Mouse (Mus musculus) left cerebral cortex, postnatal 14 days (tissue): ENCODE results near the gene Ganc. TPM values are rescaled to one million over a fixed set of nuclear protein-coding genes. Genes with fewer than 3 reads are reported as not detected.

Source experiments
- DNase-seq, 2 experiments: peaks; one replicate each; pipeline ENCODE4 v3.0.0; 2021 to 2022; ENCODE audit warnings: low spot score in 2 of 2, mixed read lengths in 1 of 2
- intact Hi-C: fragments of 180-260 bp; cut with DNase I; formaldehyde crosslinking; loops from one replicate; pipeline ENCODE4 v1.15.1; 2025
- total RNA-seq, 2 experiments: library from RNA; stranded (reverse); gene quantifications; 2 replicates each; pipeline ENCODE4 v1.2.3; 2021

Ganc gene
- total RNA-seq, 2 experiments from 2014 or later = 12.6 to 17.4 TPM

DNA sequence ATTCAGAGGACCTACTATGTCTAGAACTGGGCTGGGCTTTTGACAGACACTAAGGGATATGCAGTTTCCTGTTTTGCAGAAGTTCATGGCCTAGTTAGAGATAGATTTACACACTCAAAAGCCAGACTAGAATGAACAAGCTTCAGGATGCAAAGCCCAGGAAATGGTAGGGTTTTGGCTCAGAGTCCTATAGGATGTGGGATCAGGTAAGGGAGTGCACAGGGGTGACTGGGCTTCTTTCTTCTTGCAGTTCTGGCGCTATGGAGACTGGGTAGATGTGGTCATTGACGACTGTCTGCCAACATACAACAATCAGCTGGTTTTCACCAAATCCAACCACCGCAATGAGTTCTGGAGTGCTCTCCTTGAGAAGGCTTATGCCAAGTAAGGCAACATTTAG lies 80.5 kb downstream of the Ganc start:
- intact Hi-C loops = no loop called here
- DNase-seq = no peak

GRCm38 (mm10) chr2:120493254-120493653 lies 89.6 kb downstream of the Ganc start:
- intact Hi-C loops = no loop called here
- DNase-seq = no peak

GRCm38 (mm10) chr2:120496511-120496910 lies 92.8 kb downstream of the Ganc start:
- intact Hi-C loops = no loop called here
- peak; percentile 55 to 77 for DNase-seq

- intact Hi-C loops = no loop called here
- no peak for DNase-seq
Observed at GRCm38 (mm10) chr2:120499971-120500471, 96.3 kb downstream of the Ganc start.

DNA sequence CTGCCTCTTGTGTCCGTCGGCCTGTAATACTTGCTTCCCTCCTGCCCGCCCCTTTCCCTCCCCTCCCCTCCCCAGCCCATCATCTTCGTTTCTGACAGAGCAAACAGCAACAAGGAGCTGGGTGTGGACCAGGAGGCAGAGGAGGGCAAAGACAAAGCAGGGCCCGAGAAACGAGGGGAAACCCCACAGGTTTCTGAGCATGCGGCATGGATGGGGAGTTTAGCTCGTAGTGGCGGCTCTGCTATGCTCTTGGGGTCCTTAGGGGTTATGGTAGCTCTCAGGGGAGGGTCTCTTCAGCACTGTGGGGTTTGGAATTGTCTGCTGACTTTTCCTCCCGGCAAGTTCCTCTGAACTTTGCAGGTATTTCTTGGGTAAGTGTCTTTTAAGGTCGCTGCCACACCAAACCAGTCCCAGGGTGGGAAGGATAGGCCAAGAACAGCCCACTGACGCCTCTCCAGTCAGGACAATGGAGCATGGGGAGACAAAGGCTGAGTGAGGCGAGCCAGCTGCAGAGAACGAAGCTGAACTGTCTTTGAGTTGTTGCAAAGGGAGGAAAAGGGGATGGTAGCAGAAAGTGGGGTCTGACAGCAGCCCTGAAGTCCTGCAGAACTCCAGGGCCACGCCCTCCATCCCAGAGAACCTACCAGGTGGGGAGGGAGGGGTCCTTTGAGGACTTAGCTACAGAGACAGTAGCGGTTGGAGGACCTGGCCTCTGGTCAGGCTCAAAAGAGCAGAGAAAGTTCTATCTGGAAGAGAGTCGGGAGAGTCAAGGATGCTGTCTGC lies 97.6 kb downstream of the Ganc start:
- DNase-seq = no peak
- intact Hi-C loops = no loop called here

GRCm38 (mm10) chr2:120501931-120502604 lies 98.4 kb downstream of the Ganc start:
- DNase-seq = no peak
- intact Hi-C loops = no loop called here

GRCm38 (mm10) chr2:120502605-120502990 lies 98.9 kb downstream of the Ganc start:
- intact Hi-C loops = no loop called here
- no peak for DNase-seq

- intact Hi-C loops = no loop called here
- DNase-seq = no peak
Observed at GRCm38 (mm10) chr2:120503094-120503493, 99.4 kb downstream of the Ganc start.

GRCm38 (mm10) chr2:120503992-120504391 lies 100.3 kb downstream of the Ganc start:
- intact Hi-C loops = no loop called here
- DNase-seq = no peak

Other genes with a start within 250 kb of the Ganc start
- 10 to 100 TPM; 11.6 TPM for gene Ehd4, start 249.3 kb upstream of the Ganc start, total RNA-seq
- 10 to 100 TPM; 27.3 to 30.2 TPM for gene Pla2g4e, start 158.6 kb upstream of the Ganc start, total RNA-seq
- under 1 TPM in 1 of 2 experiments, not detected in 1; 0.15 TPM for gene Pla2g4d, start 114.7 kb upstream of the Ganc start, total RNA-seq
- not detected for gene Pla2g4f, start 89.7 kb upstream of the Ganc start, total RNA-seq
- gene Vps39, start 50.8 kb upstream of the Ganc start, total RNA-seq = 10 to 100 TPM; 60.6 to 62.8 TPM
- gene Tmem87a, start 217 bp downstream of the Ganc start, total RNA-seq = 10 to 100 TPM; 34.9 to 39.2 TPM
- 1 to 10 TPM; 4.1 to 5.7 TPM for gene Capn3, start 52.1 kb downstream of the Ganc start, total RNA-seq
- 100 to 1,000 TPM; 101 to 105 TPM for gene Zfp106, start 159.9 kb downstream of the Ganc start, total RNA-seq
- gene Snap23, start 163.8 kb downstream of the Ganc start, total RNA-seq = 10 to 100 TPM; 16.8 to 18.5 TPM
- 10 to 100 TPM; 16.3 to 17.1 TPM for gene Haus2, start 205.5 kb downstream of the Ganc start, total RNA-seq
- gene Lrrc57, start 205.6 kb downstream of the Ganc start, total RNA-seq = 10 to 100 TPM; 31.7 to 34.5 TPM
- gene Stard9, start 225.2 kb downstream of the Ganc start, total RNA-seq = 1 to 10 TPM; 8.5 to 8.7 TPM